Mouse (Mus musculus): ENCODE measurements at regions not wholly inside any gene's neighbourhood (a gene's known extent, or its start where the extent isn't known, plus 50 kb on each side); places are given as distances from the start of the nearest gene placed in this dataset.
A peak's percentile ranks its signal among the peaks of the same experiment; 100 is the strongest.
"Not testable (repeated sequence)": the region's sequence is repeated elsewhere in the genome, so short reads cannot be mapped to it uniquely, and the experiment has no call there.

DNA sequence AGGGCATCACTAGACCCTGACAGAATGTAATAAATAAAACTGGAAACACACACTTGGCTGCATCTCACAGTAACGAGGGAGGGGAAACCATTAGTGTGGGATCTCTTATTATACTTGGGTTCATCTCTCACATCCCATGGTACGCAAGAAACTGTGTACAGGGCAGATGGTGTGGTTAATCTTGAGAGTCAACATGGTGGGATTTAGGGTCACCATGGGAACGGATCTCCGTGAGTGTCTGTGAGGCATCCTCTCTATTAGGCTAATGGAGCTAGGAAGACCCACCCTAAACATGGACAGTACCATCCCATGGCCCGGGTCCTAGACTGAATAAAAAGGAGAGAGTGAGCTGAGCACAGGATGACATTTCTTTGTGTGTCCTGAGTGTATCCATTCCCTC, 130.1 kb upstream of the Dapk1 start:
- DNase-seq (ENCODE audit: low read depth): no peak

DNA sequence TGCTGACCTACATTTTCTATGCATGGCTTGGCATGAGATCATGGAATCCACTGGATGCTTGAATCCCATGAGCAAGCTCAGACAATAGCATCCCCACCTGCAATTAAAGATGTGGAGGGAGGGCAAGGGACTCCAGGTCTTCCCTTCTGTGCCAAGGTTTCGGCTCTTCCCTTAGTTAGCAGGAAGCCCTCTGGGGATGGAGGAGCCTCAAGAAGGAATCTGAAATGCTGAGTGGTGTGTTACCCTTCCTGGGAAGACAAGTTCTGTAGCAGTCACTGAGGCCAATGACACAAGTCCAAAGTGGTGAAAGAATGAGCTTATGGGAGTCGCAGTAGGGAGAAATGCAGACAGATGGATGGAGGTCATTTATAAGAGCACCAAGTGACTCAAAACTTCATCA, 125.4 kb upstream of the Dapk1 start:
- no peak for DNase-seq (ENCODE audit: low read depth)

GRCm38 (mm10) chr13:60478301-60478700, 123.4 kb upstream of the Dapk1 start:
- no peak for DNase-seq (ENCODE audit: low read depth)

DNA sequence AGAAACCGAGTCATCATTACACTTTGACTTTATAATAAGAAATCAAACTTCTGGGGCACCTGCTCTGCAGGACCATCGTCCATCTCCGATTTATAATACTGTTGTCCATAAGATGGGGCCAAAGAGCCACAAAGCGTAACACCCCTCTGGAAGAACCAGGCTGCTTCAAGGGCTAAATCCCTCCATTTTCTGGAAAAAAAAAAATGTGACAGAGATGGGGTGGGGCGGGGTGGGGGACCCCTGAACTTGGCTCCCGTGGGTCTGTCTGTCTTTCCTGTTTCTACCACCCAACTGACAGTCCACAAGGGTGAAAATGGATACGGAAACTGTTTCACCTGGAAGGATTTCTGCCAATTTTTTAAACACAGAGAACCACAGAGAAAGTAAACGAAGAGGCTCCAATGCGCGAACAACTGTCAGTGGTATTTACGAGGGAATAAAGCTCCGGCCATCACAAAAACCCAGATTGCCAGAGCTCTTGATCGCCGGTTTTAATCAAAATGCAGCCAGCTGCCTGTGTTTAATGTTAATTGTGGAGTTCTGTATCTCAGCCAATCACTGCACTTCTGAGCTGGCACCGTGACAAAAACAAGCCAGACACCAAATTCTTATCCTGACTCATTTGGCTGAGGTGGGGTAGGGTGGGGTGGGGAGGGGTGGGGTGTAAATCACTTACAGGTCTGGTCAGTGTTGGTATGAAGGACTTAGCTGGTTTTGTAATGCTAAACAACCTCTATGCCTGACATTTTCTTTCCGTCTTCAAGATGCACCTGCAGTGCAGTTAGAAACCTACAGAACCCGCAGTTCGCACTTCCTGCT, 122.5 kb upstream of the Dapk1 start:
- DNase-seq (ENCODE audit: low read depth): peak; percentile 5

DNA sequence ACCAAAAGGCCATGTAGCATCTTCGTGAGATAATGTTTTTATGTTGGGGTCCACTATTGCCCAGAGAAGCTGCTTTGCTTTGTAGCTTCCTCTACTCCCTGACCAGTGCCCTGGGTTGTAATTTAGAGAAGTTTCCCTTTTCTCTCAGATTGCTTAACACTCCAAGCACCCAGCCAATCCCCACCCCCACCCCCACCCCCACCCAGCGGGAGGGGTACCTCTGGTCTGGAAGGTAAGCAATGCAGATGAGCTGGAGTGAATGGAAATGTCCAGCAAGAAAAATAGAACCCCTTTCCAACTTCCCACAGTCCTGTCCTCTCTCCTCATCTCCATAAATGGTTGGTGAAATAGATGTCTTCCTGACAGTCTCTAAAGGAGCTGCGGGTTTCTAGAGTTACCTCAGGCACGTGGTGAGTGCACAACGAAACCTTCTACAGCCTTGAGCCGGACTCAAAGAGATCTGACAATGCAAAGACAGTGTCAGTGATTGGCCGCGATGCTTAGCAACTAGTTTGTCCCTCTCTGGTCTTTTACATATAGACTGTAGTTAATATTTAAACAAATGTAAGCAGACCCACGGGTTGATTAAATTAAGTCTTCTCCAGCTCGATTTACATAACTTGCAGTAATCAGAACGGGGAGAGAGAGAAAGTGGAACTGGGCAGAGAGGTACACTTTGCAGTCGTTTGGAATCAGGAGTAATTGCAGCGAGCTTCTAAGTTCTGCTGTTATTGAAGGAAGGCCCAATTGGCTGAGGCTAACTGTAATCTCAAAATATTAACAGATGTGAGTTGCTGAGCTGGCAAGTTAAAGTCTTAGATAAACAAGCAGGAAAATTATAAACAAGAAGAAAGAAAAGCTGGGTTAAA, 121.7 kb upstream of the Dapk1 start:
- no peak for DNase-seq (ENCODE audit: low read depth)

GRCm38 (mm10) chr13:60480731-60481431, 120.9 kb upstream of the Dapk1 start:
- peak; percentile 2 for DNase-seq (ENCODE audit: low read depth)

GRCm38 (mm10) chr13:60481451-60481850, 120.3 kb upstream of the Dapk1 start:
- not testable (repeated sequence) for DNase-seq (ENCODE audit: low read depth)

DNA sequence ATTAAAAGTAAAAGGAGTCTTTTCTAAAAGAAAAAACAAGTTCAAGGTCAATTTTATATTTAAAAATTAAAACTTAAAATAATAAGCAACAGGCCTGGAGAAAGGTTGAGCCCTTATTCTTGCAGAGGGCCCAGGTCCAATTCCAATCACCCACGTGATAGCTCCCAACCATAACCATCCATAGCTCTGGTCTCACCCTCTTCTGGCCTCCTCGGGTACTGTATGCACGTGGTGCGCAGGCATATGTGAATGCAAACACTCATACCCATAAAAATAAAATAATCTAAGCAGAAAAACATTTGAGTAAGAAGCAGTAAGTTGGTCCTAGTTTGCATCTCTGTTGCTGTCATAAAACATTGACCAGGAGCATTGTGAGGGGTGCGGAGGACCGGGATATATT, 119.8 kb upstream of the Dapk1 start:
- DNase-seq (ENCODE audit: low read depth): no peak

DNA sequence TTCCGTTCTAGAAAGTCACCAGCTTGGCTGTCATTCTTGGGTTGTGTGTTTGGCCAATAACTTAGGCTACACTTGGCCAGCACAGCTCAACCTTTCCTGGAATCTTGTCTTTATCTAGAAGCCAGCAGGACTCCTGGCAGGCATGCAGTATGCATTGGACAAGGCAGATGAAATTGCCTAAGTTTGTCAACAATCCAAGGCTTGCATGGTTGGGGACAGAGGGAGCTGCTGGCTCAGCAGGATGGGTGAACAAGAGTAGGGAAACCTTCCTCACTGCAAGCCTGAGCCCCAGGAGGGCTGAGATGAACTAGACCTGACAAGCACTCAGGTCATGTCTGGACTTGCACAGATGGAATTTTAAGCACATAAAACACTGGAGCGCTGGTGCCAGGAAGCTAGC, 115.6 kb upstream of the Dapk1 start:
- no peak for DNase-seq (ENCODE audit: low read depth)

DNA sequence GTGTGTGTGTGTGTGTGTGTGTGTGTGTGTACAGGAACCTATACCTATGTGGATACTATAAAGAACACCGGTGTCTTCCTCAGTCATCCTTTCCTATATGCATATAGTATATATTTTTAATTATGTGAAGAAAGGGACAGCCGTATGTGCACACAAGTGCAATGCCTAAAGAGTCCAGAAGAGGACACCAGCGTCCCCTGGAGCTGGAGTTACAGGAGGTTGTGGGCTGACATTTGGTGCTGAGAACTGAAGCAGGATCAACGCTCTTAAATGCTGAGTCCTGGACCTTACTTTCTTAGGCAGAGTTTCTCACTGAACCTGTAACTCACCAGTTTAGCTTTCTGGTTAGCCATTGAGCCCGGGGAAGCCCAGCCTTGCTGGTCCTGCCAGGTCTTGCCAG, 114.9 kb upstream of the Dapk1 start:
- no peak for DNase-seq (ENCODE audit: low read depth)

- no peak for DNase-seq (ENCODE audit: low read depth)
Measured at GRCm38 (mm10) chr13:60488131-60488883, 113.4 kb upstream of the Dapk1 start.

- no peak for DNase-seq (ENCODE audit: low read depth)
Measured at GRCm38 (mm10) chr13:60488884-60489265, 112.9 kb upstream of the Dapk1 start.

- DNase-seq (ENCODE audit: low read depth): no peak
Measured at GRCm38 (mm10) chr13:60491948-60492464, 109.7 kb upstream of the Dapk1 start.

GRCm38 (mm10) chr13:60493836-60494235, 107.9 kb upstream of the Dapk1 start:
- DNase-seq (ENCODE audit: low read depth): no peak

DNA sequence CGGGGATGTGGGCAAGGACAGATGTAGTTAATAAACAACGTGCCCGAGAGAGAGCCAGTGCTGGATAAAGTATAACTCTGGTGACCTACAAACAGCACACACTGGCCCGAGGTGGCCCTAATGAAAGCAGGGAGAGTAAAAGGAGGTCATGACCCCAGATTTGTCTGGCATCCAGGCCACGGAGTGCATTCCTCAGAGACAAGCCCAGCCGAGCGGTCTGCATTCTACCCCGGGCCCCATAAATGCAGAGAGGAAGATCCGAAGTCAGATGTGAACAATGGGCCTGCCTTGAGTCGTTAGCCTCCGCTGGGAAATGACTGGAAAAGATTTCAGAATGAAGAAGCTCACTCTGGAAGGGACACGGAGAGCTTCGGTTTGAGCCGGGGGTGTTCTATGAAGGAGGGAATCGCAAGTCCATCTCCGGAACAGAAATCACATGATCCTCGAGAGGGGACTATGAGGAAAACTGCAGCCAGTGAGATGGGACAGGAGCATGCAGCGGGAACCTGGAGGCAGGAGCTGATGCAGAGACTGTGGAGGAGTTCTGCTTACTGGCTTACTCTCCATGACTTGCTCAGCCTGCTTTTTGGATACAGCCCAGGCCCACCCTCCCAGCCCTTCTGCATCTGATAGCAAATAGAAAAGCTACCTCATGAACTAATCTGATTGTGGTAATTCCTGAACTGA, 103.9 kb upstream of the Dapk1 start:
- DNase-seq (ENCODE audit: low read depth): no peak

DNA sequence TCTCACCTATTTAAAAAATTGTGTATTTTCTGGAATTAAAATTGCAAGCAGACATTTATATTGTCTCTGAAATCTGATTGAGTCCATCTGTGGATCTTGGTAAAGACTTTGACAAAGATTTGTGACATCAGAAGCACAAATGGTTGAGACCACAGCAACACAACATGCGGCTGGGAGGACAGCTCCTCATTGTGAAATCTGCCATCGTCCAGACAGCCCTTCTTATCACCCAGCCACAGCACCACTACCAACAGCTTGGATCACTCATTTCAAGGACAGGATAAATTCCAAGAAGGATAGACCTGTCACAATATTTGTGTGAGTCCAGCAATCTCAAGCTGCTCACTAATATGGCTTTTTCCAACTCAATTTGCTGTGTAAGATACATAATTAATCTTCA, 97.6 kb upstream of the Dapk1 start:
- no peak for DNase-seq (ENCODE audit: low read depth)

DNA sequence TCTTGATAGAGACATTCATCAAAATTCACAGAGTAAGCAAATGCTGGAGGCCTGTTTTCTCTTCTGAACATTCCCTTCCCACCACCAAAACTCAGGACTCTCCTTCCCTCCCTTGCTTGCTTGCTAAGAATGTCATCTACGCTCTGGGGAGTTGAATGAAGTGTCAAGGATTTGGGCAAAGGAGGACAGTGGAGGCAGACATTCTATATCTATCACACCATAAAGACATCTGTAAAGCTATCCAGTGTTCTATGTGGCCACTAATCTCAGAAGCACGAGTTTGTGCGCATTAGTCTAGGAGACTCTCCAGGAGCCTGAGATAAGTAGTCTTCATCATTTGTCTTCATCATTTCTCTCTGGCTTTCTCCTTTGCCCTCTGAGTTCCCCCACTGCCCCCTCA, 94.1 kb upstream of the Dapk1 start:
- no peak for DNase-seq (ENCODE audit: low read depth)

DNA sequence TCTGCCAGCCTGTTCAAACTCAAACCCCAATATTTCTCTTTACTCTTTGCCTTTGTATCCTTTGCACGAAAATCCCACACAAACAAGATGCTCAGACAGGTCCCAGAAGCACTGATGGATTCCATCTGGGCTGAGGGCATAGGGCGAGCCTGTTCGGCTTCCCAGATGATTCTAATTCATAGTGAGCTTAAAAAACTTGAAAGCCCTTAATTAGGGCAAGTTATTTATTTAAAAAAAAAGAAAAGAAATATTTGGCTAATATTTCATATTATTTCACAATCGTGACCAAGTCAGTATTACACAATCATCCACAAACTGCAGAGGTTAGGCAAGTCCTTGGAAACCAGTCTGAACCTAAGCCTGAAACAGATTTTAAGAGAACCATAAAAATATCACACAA, 93.7 kb upstream of the Dapk1 start:
- no peak for DNase-seq (ENCODE audit: low read depth)

DNA sequence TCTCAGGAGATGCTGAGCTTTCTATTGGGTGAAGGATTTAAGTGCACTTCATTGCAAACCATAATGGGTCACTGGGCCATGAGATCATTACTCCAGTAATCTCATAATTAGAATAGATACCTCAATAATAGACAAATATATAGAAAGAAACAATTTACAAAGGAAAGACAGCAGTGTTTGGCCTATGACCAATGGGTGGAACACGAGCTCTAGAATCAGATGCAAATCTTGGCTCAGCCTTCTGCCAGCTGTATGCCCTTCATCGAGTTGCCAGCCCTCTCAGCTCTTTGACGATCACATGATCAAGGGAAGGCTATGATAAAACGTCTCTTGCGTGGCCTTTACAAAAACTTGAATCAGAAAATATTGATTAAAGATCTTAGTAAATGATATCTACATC, 92.9 kb upstream of the Dapk1 start:
- no peak for DNase-seq (ENCODE audit: low read depth)

DNA sequence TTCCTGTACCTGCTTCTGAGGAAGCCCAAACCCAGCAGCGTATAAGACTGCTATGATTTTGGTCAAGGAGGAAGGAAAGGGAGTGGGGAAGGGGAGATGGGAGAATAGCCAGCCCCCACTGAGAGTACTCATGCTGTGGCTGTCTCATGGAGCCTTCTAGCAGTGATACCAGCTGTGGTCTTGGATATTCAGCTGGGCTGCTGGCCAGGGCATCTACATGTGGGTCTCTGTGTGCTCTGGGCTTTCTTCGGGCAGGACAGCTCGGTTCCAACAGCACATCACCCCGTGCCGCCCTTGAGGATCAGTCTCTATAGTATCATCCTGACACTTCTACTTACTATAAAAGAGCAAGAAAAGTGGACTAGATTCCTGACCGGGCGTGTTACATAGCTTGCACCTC, 90.6 kb upstream of the Dapk1 start:
- no peak for DNase-seq (ENCODE audit: low read depth)

DNA sequence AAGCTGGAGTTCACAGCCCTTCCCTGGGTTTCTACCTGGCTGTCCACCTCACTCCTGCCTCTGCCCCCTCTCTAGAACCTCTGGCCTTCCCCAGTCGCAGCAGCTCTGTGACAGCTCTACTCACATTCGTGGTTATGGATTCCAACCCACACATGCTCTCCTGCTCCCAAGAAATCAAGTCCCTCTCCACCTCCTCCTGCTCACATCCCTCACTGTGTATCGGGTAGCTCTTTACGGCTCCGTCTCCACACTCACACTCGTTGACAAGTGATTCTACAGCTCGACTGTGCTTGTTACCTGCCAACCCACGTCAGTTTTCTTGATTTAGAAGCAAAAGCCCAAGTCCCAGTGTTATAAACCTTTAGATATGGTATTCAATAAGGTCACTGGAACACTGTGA, 90.1 kb upstream of the Dapk1 start:
- DNase-seq (ENCODE audit: low read depth): no peak
